Mouse (Mus musculus) midbrain, embryonic 12.5 days (tissue): Measurements from ENCODE around the gene Adad1. TPM values are rescaled to one million over a fixed set of nuclear protein-coding genes. Genes with fewer than 3 reads are reported as not detected.

Source experiments
- polyA plus RNA-seq: library from polyadenylated mRNA; unstranded; fragments of >200 nt; fragmentation: Nextera tagmentation; extraction: Ambion mirVana; gene quantifications from 2 replicates; pipeline ENCODE4 v1.2.1, GENCODE M21; 2016

Adad1 gene
- polyA plus RNA-seq, 1 experiment from 2014 or later = 0.64 TPM

Other genes starting within 250 kb of the Adad1 start
- 53.6 and 54.4 TPM in 2 replicates for gene 4932438A13Rik, start 200.4 kb upstream of the Adad1 start, polyA plus RNA-seq
- gene Il2, start 62.4 kb downstream of the Adad1 start, polyA plus RNA-seq = 0.51 and 0.55 TPM in 2 replicates
- not detected in 2 replicates for gene Il21, start 169.1 kb downstream of the Adad1 start, polyA plus RNA-seq
- gene Bbs12, start 249.0 kb downstream of the Adad1 start, polyA plus RNA-seq = 7.2 and 7.3 TPM in 2 replicates
- gene Cetn4, start 249.2 kb downstream of the Adad1 start, polyA plus RNA-seq = 1.6 and 2.1 TPM in 2 replicates